Comparison of ENCODE assay signal across 23 mouse cellular contexts in the genomic region with DNA sequence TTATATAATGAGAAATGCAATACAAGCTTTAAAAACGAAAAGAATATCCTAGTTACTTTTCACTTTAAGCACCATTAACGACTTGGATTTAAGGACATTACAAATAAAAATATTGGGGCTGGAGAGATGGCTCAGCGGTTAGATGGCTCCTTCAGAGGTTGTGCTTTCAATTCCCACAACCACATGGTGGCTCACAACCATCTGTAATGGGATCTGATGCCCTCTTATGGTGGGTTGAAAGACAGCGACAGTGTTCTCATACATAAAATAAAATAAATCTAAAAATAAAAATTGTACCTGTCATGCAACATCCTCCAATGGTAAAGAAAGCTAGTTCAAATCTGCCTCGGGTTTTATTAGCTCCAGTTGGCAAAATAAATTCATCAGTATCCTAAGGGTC. TPM values are rescaled to one million over a fixed set of nuclear protein-coding genes. Genes with fewer than 3 reads are reported as not detected.
DNase-seq lines count a peak whose midpoint lies in the region; ATAC-seq and TF ChIP-seq lines count a peak whose summit lies in the region.
"Not testable (repeated sequence)": the region's sequence is repeated elsewhere in the genome, so short reads cannot be mapped to it uniquely, and the experiment has no call there.
"Had no signal": no experiment of that assay in that cellular context is flagged by ENCODE, and none has a peak within 500 bp of the region (broad histone marks: within the 10 kb centered on the region; RNA-seq: fewer than 3 reads in every experiment).

No protein-coding gene starts in this region.

- intact Hi-C loops in left cerebral cortex, adult 2 months (cut with DNase I) = not testable (repeated sequence)

- not testable (repeated sequence) for H3K27ac ChIP-seq in forebrain, postnatal 0 days (ENCODE audit: low read depth, low read length); hindbrain, postnatal 0 days; left cerebral cortex, adult 2 months; lung, postnatal 0 days (ENCODE audit: low read length); stomach, postnatal 0 days (replicated peaks)

- peak; percentile 14 for DNase-seq in CD4-positive, CD25-positive, alpha-beta regulatory T cell, adult 2 months (ENCODE audit: low read depth, low spot score)
- peak; percentile 30 for DNase-seq in MN1 (ENCODE audit: low spot score)
- DNase-seq in forebrain, postnatal 0 days; hindbrain, postnatal 0 days (ENCODE audit: low spot score); left cerebral cortex, adult 2 months (ENCODE audit: extremely low spot score in 1 of 2, low spot score in 2 of 2); lung, postnatal 0 days (ENCODE audit: low spot score); stomach, postnatal 0 days (ENCODE audit: low spot score): not testable (repeated sequence)

- H3K4me2 ChIP-seq in forebrain, postnatal 0 days (ENCODE audit: low read depth); hindbrain, postnatal 0 days (ENCODE audit: low read depth, low read length); lung, postnatal 0 days (replicated peaks; ENCODE audit: low read depth, low read length); stomach, postnatal 0 days (replicated peaks; ENCODE audit: low read depth): not testable (repeated sequence)

- WGBS in forebrain, postnatal 0 days = 88% methylated on average over 5 of the region's 5 CpGs
- 83% methylated on average over 5 of the region's 5 CpGs for WGBS in hindbrain, postnatal 0 days
- 78% methylated on average over 5 of the region's 5 CpGs for WGBS in lung, postnatal 0 days
- 75% methylated on average over 5 of the region's 5 CpGs for WGBS in stomach, postnatal 0 days

- not testable (repeated sequence) for H3K9me3 ChIP-seq in forebrain, postnatal 0 days (ENCODE audit: low read length); hindbrain, postnatal 0 days (ENCODE audit: low read length); lung, postnatal 0 days (ENCODE audit: low read length); stomach, postnatal 0 days (ENCODE audit: control insufficient read depth, low read length)

- H3K9ac ChIP-seq in forebrain, postnatal 0 days; hindbrain, postnatal 0 days (replicated peaks; ENCODE audit: low read length); lung, postnatal 0 days (replicated peaks; ENCODE audit: low read depth); stomach, postnatal 0 days (ENCODE audit: low read length): not testable (repeated sequence)

- TF ChIP-seq CTCF in forebrain, postnatal 0 days (IDR thresholded peaks at IDR 0.05; ENCODE audit: low read depth) = peak; percentile 20; the same call in 1 of the 2 replicates
- TF ChIP-seq CTCF in hindbrain, postnatal 0 days (IDR thresholded peaks at IDR 0.05; ENCODE audit: low read depth) = peak; percentile 27; the same call in 1 of the 2 replicates
- peak; percentile 19 for TF ChIP-seq CTCF in left cerebral cortex, adult 2 months (IDR thresholded peaks at IDR 0.05)
- peak; percentile 24; the same call in 1 of the 2 replicates for TF ChIP-seq CTCF in lung, postnatal 0 days (IDR thresholded peaks at IDR 0.05)
- peak; percentile 36; the same call in 1 of the 2 replicates for TF ChIP-seq CTCF in stomach, postnatal 0 days (IDR thresholded peaks at IDR 0.05; ENCODE audit: low read depth)

- not testable (repeated sequence) for H3K4me3 ChIP-seq in forebrain, postnatal 0 days (ENCODE audit: low read depth, low read length); hindbrain, postnatal 0 days (ENCODE audit: low read length); left cerebral cortex, adult 2 months; lung, postnatal 0 days (ENCODE audit: low read depth, low read length); stomach, postnatal 0 days (ENCODE audit: low read depth, low read length)

- not testable (repeated sequence) for TF ChIP-seq EP300 in lung, postnatal 0 days (IDR thresholded peaks at IDR 0.05); stomach, postnatal 0 days (optimal IDR thresholded peaks at IDR 0.05)

- not testable (repeated sequence) for ATAC-seq in forebrain, postnatal 0 days; hindbrain, postnatal 0 days; lung, postnatal 0 days; stomach, postnatal 0 days (ENCODE audit: low FRiP score, low TSS enrichment)

- not testable (repeated sequence) for H3K27me3 ChIP-seq in forebrain, postnatal 0 days (ENCODE audit: insufficient read depth, low read length); hindbrain, postnatal 0 days (ENCODE audit: insufficient read depth, low read length); lung, postnatal 0 days (replicated peaks; ENCODE audit: insufficient read depth, low read length); stomach, postnatal 0 days (ENCODE audit: control insufficient read depth, insufficient read depth, low read length)

- H3K4me1 ChIP-seq in forebrain, postnatal 0 days (ENCODE audit: insufficient read depth); hindbrain, postnatal 0 days (ENCODE audit: insufficient read depth, low read length); lung, postnatal 0 days (ENCODE audit: insufficient read depth, low read depth, low read length); stomach, postnatal 0 days (replicated peaks; ENCODE audit: control insufficient read depth, insufficient read depth): not testable (repeated sequence)

- H3K36me3 ChIP-seq in forebrain, postnatal 0 days (ENCODE audit: insufficient read depth) = peaks cover 43% of the 10 kb centered on the region
- peaks cover 42% of the 10 kb centered on the region for H3K36me3 ChIP-seq in hindbrain, postnatal 0 days (ENCODE audit: insufficient read depth, low read length)
- H3K36me3 ChIP-seq in lung, postnatal 0 days (ENCODE audit: insufficient read depth, low read length) = peaks cover 35% of the 10 kb centered on the region; the same call in 1 of the 2 replicates
- H3K36me3 ChIP-seq in stomach, postnatal 0 days (ENCODE audit: control insufficient read depth, insufficient read depth, low read length) = peaks cover 13% of the 10 kb centered on the region; the same call in 1 of the 2 replicates

RNA-seq across cellular contexts. Expression of a gene that starts 8.1 kb away (rescaled TPM):
- total RNA-seq in forebrain, postnatal 0 days (2014; rRNA removed) = 123 and 160 TPM in 2 replicates
- polyA plus RNA-seq in forebrain, postnatal 0 days (2015; fragmentation: Nextera tagmentation; extraction: Ambion mirVana) = 253 and 292 TPM in 2 replicates
- total RNA-seq in hindbrain, postnatal 0 days (2014; rRNA removed) = 115 and 138 TPM in 2 replicates
- polyA plus RNA-seq in hindbrain, postnatal 0 days (2015; fragmentation: Nextera tagmentation; extraction: Ambion mirVana) = 258 and 262 TPM in 2 replicates
- 10 to 100 TPM; 56.1 to 75.8 TPM for total RNA-seq in left cerebral cortex, adult 2 months (2021)
- polyA plus RNA-seq in lung, postnatal 0 days (2015; fragmentation: Nextera tagmentation; extraction: Ambion mirVana) = 151 and 160 TPM in 2 replicates
- polyA plus RNA-seq in stomach, postnatal 0 days (2015; fragmentation: Nextera tagmentation; extraction: Ambion mirVana) = 218 and 234 TPM in 2 replicates

RNA-seq across cellular contexts. Expression of a gene that starts 8.2 kb away (rescaled TPM):
- 46.9 and 56.0 TPM in 2 replicates for total RNA-seq in forebrain, postnatal 0 days (2014; rRNA removed)
- polyA plus RNA-seq in forebrain, postnatal 0 days (2015; fragmentation: Nextera tagmentation; extraction: Ambion mirVana) = 27.8 and 28.9 TPM in 2 replicates
- 33.6 and 35.0 TPM in 2 replicates for total RNA-seq in hindbrain, postnatal 0 days (2014; rRNA removed)
- polyA plus RNA-seq in hindbrain, postnatal 0 days (2015; fragmentation: Nextera tagmentation; extraction: Ambion mirVana) = 26.4 and 26.5 TPM in 2 replicates
- 10 to 100 TPM; 42.5 to 42.8 TPM for total RNA-seq in left cerebral cortex, adult 2 months (2021)
- 16.5 and 20.2 TPM in 2 replicates for polyA plus RNA-seq in lung, postnatal 0 days (2015; fragmentation: Nextera tagmentation; extraction: Ambion mirVana)
- polyA plus RNA-seq in stomach, postnatal 0 days (2015; fragmentation: Nextera tagmentation; extraction: Ambion mirVana) = 15.2 and 17.5 TPM in 2 replicates

RNA-seq across cellular contexts. Expression of a gene that starts 33.9 kb away (rescaled TPM):
- 143 and 153 TPM in 2 replicates for total RNA-seq in forebrain, postnatal 0 days (2014; rRNA removed)
- polyA plus RNA-seq in forebrain, postnatal 0 days (2015; fragmentation: Nextera tagmentation; extraction: Ambion mirVana) = 77.9 and 83.8 TPM in 2 replicates
- 171 TPM in 2 replicates for total RNA-seq in hindbrain, postnatal 0 days (2014; rRNA removed)
- polyA plus RNA-seq in hindbrain, postnatal 0 days (2015; fragmentation: Nextera tagmentation; extraction: Ambion mirVana) = 82.3 and 85.8 TPM in 2 replicates
- 10 to 100 TPM; 83.6 to 98.8 TPM for total RNA-seq in left cerebral cortex, adult 2 months (2021)
- 73.5 and 76.5 TPM in 2 replicates for polyA plus RNA-seq in lung, postnatal 0 days (2015; fragmentation: Nextera tagmentation; extraction: Ambion mirVana)
- 97.2 and 100 TPM in 2 replicates for polyA plus RNA-seq in stomach, postnatal 0 days (2015; fragmentation: Nextera tagmentation; extraction: Ambion mirVana)

RNA-seq across cellular contexts. Expression of a gene that starts 51.7 kb away (rescaled TPM):
- not detected in 2 replicates for total RNA-seq in forebrain, postnatal 0 days (2014; rRNA removed)
- not detected in 2 replicates for polyA plus RNA-seq in forebrain, postnatal 0 days (2015; fragmentation: Nextera tagmentation; extraction: Ambion mirVana)
- not detected in 2 replicates for total RNA-seq in hindbrain, postnatal 0 days (2014; rRNA removed)
- not detected in 2 replicates for polyA plus RNA-seq in hindbrain, postnatal 0 days (2015; fragmentation: Nextera tagmentation; extraction: Ambion mirVana)
- not detected for total RNA-seq in left cerebral cortex, adult 2 months (2021)
- polyA plus RNA-seq in lung, postnatal 0 days (2015; fragmentation: Nextera tagmentation; extraction: Ambion mirVana) = not detected in 2 replicates
- not detected in 2 replicates for polyA plus RNA-seq in stomach, postnatal 0 days (2015; fragmentation: Nextera tagmentation; extraction: Ambion mirVana)
- total RNA-seq: adrenal gland, postnatal 10 days; adrenal gland, postnatal 4 days; gastrocnemius, postnatal 14 days; heart, adult 8-10 months; heart, postnatal 36 days had no signal
- polyA plus RNA-seq: cortical plate, adult 2 months; embryonic facial prominence, embryonic 12.5 days; forebrain, embryonic 11.5 days; forebrain, embryonic 15.5 days; frontal cortex, adult 2 months; gonadal fat pad, adult 2 months; heart, embryonic 12.5 days; heart, embryonic 16.5 days; hindbrain, embryonic 11.5 days; hindbrain, embryonic 15.5 days; inflammation-experienced regulatory T-cells, adult 6 months had no signal
